Mouse (Mus musculus): ENCODE measurements at regions not wholly inside any gene's neighbourhood (a gene's known extent, or its start where the extent isn't known, plus 50 kb on each side); places are given as distances from the start of the nearest gene placed in this dataset.

DNA sequence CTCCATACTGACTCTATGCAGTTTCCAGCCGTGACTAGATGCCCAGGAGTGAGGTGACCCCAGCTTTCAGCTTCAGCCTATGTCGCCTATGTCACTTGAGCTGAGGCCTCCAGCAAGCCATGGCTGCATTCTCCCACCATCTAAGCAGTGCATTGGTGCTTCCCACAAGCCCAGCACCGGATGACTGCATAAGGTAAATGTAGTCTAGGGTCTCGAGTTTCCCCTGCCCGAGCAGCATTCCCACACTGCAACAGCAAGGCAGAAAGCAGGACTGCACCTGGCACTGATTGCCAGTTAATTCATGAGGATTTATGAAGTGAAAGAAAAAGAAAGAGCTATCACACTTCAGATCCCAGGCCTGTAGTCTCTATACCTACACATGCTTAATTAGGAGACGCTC is 119.5 kb downstream of the Nhlrc3 start:
- H3K36me3 ChIP-seq (ENCODE audit: control insufficient read depth, insufficient read depth, low read length): no peaks in the 10 kb centered on the region
- no peaks in the 10 kb centered on the region for H3K4me1 ChIP-seq (ENCODE audit: control insufficient read depth, insufficient read depth, low read length)
- H3K9me3 ChIP-seq (replicated peaks; ENCODE audit: control insufficient read depth, low read length): no peaks in the 10 kb centered on the region
- H3K9ac ChIP-seq (ENCODE audit: low read length): no peak overlapping the region
- H3K27me3 ChIP-seq (ENCODE audit: control insufficient read depth, insufficient read depth, low read length): no peaks in the 10 kb centered on the region
- WGBS: 70% methylated on average over 6 of the region's 6 CpGs
- no peak overlapping the region for H3K27ac ChIP-seq (ENCODE audit: low read length)
- H3K4me3 ChIP-seq (replicated peaks; ENCODE audit: low read length): no peak overlapping the region
- no peak overlapping the region for H3K4me2 ChIP-seq (ENCODE audit: low read depth, low read length)
- no peak for ATAC-seq (ENCODE audit: insufficient read depth, low FRiP score)

DNA sequence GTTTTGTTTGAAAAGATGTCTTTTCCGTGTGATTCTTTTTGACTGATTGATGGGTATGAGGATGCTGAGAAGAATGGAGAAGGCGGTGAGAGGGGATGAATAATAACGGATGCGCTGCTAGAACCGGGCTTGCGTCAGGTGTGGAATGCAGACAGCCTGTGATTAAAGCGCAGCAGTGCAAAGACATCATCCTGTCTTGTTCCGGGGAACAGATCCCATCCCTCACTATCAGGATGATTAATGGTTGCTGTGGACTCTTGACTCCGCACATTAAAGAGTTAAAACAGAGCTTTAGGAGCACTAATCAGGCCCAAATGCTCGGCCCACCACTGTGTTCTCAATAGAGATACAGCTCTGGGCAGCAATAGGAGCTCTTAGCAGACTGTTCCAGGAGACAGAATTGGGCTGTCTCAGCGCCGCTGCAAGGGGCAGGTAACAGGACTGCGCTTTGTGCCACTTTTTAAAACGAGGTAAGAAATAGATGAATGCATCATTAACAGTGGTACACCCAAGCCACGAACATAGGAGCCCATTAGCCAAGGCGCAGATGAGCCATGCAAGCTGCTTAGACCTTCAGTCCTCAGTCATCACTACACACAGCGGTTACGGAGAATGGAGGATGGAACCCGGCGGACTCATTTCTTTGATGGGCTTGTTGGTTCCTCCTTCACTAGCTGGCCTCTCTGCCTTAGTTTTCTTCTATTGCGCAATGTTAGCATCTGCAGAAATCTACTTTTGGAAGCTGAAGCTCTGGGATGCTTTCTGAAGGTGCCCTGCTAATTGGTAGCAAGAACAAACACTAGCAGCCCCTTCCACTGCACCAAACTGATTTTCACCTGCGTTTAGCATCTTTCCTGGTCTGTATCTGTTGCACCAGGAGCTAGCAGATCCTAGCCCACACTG is 121.6 kb downstream of the Nhlrc3 start:
- no peak overlapping the region for H3K4me3 ChIP-seq (replicated peaks; ENCODE audit: low read length)
- ATAC-seq (ENCODE audit: insufficient read depth, low FRiP score): no peak
- H3K27me3 ChIP-seq (ENCODE audit: control insufficient read depth, insufficient read depth, low read length): no peaks in the 10 kb centered on the region
- no peak overlapping the region for H3K4me2 ChIP-seq (ENCODE audit: low read depth, low read length)
- H3K36me3 ChIP-seq (ENCODE audit: control insufficient read depth, insufficient read depth, low read length): no peaks in the 10 kb centered on the region
- no peak overlapping the region for H3K9ac ChIP-seq (ENCODE audit: low read length)
- WGBS: 56% methylated on average over 22 of the region's 22 CpGs
- H3K9me3 ChIP-seq (replicated peaks; ENCODE audit: control insufficient read depth, low read length): no peaks in the 10 kb centered on the region
- no peak overlapping the region for H3K27ac ChIP-seq (ENCODE audit: low read length)
- H3K4me1 ChIP-seq (ENCODE audit: control insufficient read depth, insufficient read depth, low read length): no peaks in the 10 kb centered on the region

DNA sequence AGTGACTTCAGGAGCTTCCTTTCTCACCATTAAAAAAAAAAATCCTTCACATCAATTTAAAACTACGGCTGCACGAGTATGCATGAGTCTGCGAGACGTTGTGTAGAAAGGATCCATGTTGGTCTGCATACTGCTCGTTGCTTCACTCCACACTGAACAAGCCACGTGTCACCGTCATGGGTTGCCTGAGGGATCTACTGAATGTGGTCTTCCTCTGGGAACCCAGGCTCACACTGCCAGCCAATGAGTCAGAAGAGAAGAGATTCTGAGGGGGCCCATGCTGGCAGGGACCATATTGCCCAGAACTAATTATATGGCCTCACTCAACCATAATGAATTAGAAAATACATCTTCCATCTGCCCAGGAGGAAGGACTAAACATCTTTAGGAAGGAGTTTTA is 124.6 kb downstream of the Nhlrc3 start:
- no peaks in the 10 kb centered on the region for H3K27me3 ChIP-seq (ENCODE audit: control insufficient read depth, insufficient read depth, low read length)
- 92% methylated on average over 7 of the region's 7 CpGs for WGBS
- no peak overlapping the region for H3K27ac ChIP-seq (ENCODE audit: low read length)
- no peaks in the 10 kb centered on the region for H3K36me3 ChIP-seq (ENCODE audit: control insufficient read depth, insufficient read depth, low read length)
- no peak overlapping the region for H3K4me3 ChIP-seq (replicated peaks; ENCODE audit: low read length)
- H3K4me1 ChIP-seq (ENCODE audit: control insufficient read depth, insufficient read depth, low read length): no peaks in the 10 kb centered on the region
- no peak for ATAC-seq (ENCODE audit: insufficient read depth, low FRiP score)
- no peaks in the 10 kb centered on the region for H3K9me3 ChIP-seq (replicated peaks; ENCODE audit: control insufficient read depth, low read length)
- H3K9ac ChIP-seq (ENCODE audit: low read length): no peak overlapping the region
- no peak overlapping the region for H3K4me2 ChIP-seq (ENCODE audit: low read depth, low read length)

DNA sequence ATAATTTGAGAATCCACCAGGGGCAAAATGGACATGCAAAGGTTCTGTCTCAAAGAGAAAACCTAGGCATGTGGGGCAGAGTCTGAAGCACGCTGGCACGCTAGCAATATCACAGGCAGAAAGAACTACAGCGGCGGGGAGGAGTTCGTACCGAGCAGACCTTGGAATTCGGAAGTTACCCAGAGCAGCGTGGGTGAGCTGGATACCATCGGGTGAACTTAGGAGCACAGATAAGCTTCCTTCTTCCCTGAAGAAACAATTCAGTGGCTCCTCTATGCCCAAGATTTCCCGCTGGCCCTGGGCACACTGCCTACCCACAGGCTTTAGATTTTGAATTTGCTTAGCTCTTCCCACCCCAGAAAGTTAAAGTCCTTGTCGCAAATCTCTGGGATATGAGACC is 129.1 kb downstream of the Nhlrc3 start:
- H3K27me3 ChIP-seq (ENCODE audit: control insufficient read depth, insufficient read depth, low read length): no peaks in the 10 kb centered on the region
- H3K4me3 ChIP-seq (replicated peaks; ENCODE audit: low read length): peak overlapping the region; percentile 9
- peak overlapping the region; percentile 23 for H3K4me2 ChIP-seq (ENCODE audit: low read depth, low read length)
- H3K36me3 ChIP-seq (ENCODE audit: control insufficient read depth, insufficient read depth, low read length): no peaks in the 10 kb centered on the region
- no peak overlapping the region for H3K27ac ChIP-seq (ENCODE audit: low read length)
- H3K9me3 ChIP-seq (replicated peaks; ENCODE audit: control insufficient read depth, low read length): no peaks in the 10 kb centered on the region
- ATAC-seq (ENCODE audit: insufficient read depth, low FRiP score): no peak
- no peaks in the 10 kb centered on the region for H3K4me1 ChIP-seq (ENCODE audit: control insufficient read depth, insufficient read depth, low read length)
- no peak overlapping the region for H3K9ac ChIP-seq (ENCODE audit: low read length)
- 33% methylated on average over 11 of the region's 11 CpGs for WGBS

DNA sequence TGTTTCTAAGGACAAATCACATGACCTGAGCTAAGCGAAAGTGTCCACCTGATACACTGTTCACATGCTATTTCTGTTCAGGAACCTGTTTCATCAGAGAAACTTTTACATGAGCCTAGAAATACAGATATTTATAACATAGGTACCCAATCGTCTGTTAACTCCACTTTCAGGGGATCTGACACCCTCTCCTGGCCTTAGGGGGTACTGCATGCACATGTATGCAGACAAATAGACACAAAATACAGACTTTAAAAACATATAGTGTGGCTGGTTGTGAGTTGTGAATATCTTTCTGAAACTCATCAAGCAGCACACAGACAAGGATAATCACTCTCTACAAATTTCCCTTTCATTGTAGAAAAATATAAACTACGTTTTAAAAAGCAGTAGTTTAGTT is 133.6 kb downstream of the Nhlrc3 start:
- Histone ChIP-seq H3K4me1 (ENCODE audit: control insufficient read depth, insufficient read depth, low read length) (no peaks in the 10 kb centered on the region), H3K27ac (ENCODE audit: low read length) (no peak overlapping the region), H3K9ac (ENCODE audit: low read length) (no peak overlapping the region), H3K4me2 (ENCODE audit: low read depth, low read length) (no peak overlapping the region), H3K9me3 (replicated peaks; ENCODE audit: control insufficient read depth, low read length) (no peaks in the 10 kb centered on the region), H3K4me3 (replicated peaks; ENCODE audit: low read length) (no peak overlapping the region), H3K36me3 (ENCODE audit: control insufficient read depth, insufficient read depth, low read length) (no peaks in the 10 kb centered on the region), H3K27me3 (ENCODE audit: control insufficient read depth, insufficient read depth, low read length) (no peaks in the 10 kb centered on the region)
- 54% methylated on average over 3 of the region's 3 CpGs for WGBS
- no peak for ATAC-seq (ENCODE audit: insufficient read depth, low FRiP score)

DNA sequence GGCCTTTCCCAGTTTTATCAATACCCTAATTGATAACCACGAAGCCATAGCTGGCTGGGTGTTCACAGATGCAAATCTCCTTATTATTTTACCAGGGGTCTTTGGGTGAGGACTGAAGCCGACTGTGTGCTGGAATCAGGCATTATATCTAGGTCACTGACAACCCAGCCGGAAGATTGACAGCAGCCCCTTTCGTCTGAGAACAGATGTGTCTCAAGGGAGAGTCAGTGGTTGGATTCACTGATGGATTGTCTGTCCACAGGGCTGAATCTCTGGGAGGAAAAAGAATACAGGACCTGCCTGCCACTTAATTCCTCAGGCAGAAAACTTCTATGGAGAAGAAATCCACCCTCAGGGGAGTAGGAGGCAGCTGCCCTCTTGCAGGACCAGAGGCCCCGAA is 135.7 kb downstream of the Nhlrc3 start:
- 58% methylated on average over 5 of the region's 5 CpGs for WGBS
- Histone ChIP-seq H3K4me2 (ENCODE audit: low read depth, low read length) (no peak overlapping the region), H3K9me3 (replicated peaks; ENCODE audit: control insufficient read depth, low read length) (no peaks in the 10 kb centered on the region), H3K36me3 (ENCODE audit: control insufficient read depth, insufficient read depth, low read length) (no peaks in the 10 kb centered on the region), H3K4me3 (replicated peaks; ENCODE audit: low read length) (no peak overlapping the region), H3K4me1 (ENCODE audit: control insufficient read depth, insufficient read depth, low read length) (no peaks in the 10 kb centered on the region), H3K27me3 (ENCODE audit: control insufficient read depth, insufficient read depth, low read length) (no peaks in the 10 kb centered on the region), H3K9ac (ENCODE audit: low read length) (no peak overlapping the region), H3K27ac (ENCODE audit: low read length) (no peak overlapping the region)
- ATAC-seq (ENCODE audit: insufficient read depth, low FRiP score): no peak

DNA sequence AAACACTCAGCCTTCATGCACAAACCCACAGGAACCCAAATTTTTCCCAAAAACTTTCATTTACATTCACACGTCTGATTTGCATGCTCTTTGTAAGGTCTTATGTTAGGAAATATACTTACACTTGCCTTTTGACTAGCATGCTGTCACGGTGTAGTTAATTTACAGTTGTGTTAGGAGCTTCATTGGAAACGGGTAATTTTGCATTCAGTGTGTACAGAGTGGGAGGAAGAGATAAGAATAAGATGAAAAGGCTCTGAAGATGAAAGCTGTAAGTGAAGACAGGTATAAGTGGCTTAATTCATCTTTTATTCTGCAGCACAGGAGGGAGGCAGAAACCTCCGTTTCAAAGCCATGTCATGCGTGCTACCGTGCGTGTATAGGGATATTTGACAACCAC is 136.2 kb downstream of the Nhlrc3 start:
- Histone ChIP-seq H3K4me3 (replicated peaks; ENCODE audit: low read length) (no peak overlapping the region), H3K4me1 (ENCODE audit: control insufficient read depth, insufficient read depth, low read length) (no peaks in the 10 kb centered on the region), H3K4me2 (ENCODE audit: low read depth, low read length) (no peak overlapping the region), H3K36me3 (ENCODE audit: control insufficient read depth, insufficient read depth, low read length) (no peaks in the 10 kb centered on the region), H3K27ac (ENCODE audit: low read length) (no peak overlapping the region), H3K27me3 (ENCODE audit: control insufficient read depth, insufficient read depth, low read length) (no peaks in the 10 kb centered on the region), H3K9me3 (replicated peaks; ENCODE audit: control insufficient read depth, low read length) (no peaks in the 10 kb centered on the region), H3K9ac (ENCODE audit: low read length) (no peak overlapping the region)
- 50% methylated on average over 7 of the region's 7 CpGs for WGBS
- no peak for ATAC-seq (ENCODE audit: insufficient read depth, low FRiP score)

DNA sequence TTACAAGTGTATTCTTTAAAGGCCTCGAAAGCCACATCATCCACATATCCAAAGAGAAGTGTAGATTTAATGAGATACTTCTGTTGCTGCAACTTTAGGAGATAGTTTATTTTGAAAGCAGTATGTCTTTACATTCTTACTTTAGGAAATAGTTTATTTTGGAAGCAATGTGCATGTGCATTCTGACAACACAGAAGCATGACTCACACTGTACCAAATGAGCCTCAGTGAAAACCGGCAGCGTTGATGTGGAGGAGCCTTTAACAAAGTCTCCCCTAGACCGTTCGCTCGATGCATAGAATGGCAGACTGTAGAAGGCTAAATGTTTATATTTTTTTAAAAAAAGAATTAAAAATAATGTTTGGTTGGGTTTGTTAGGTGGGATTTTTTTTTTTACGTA is 138.1 kb downstream of the Nhlrc3 start:
- Histone ChIP-seq H3K4me2 (ENCODE audit: low read depth, low read length) (no peak overlapping the region), H3K27me3 (ENCODE audit: control insufficient read depth, insufficient read depth, low read length) (no peaks in the 10 kb centered on the region), H3K9me3 (replicated peaks; ENCODE audit: control insufficient read depth, low read length) (no peaks in the 10 kb centered on the region), H3K4me3 (replicated peaks; ENCODE audit: low read length) (no peak overlapping the region), H3K4me1 (ENCODE audit: control insufficient read depth, insufficient read depth, low read length) (no peaks in the 10 kb centered on the region), H3K9ac (ENCODE audit: low read length) (no peak overlapping the region), H3K27ac (ENCODE audit: low read length) (no peak overlapping the region), H3K36me3 (ENCODE audit: control insufficient read depth, insufficient read depth, low read length) (no peaks in the 10 kb centered on the region)
- ATAC-seq (ENCODE audit: insufficient read depth, low FRiP score): no peak
- WGBS: 92% methylated on average over 7 of the region's 7 CpGs

DNA sequence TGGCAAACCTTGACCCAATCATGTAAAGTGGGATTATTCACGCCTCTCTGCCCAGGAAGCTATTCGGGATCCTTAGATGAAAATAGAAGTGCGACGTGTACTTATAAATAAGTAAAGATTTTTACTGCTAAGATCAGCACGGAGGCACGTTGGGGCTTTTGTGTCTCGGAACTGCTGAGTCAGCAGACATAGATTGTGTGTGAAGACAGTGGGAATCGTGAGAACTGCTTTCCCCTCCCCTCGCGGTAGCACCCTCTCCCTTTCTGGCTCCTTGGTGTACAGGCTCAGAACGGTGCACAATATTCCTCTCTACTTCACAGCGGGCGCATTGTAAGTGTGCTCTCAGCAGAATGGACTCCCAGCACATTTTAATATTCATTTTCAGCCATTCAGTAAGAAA is 138.7 kb downstream of the Nhlrc3 start:
- Histone ChIP-seq H3K4me1 (ENCODE audit: control insufficient read depth, insufficient read depth, low read length) (no peaks in the 10 kb centered on the region), H3K4me3 (replicated peaks; ENCODE audit: low read length) (no peak overlapping the region), H3K9ac (ENCODE audit: low read length) (no peak overlapping the region), H3K4me2 (ENCODE audit: low read depth, low read length) (no peak overlapping the region), H3K27ac (ENCODE audit: low read length) (no peak overlapping the region), H3K36me3 (ENCODE audit: control insufficient read depth, insufficient read depth, low read length) (no peaks in the 10 kb centered on the region), H3K9me3 (replicated peaks; ENCODE audit: control insufficient read depth, low read length) (no peaks in the 10 kb centered on the region), H3K27me3 (ENCODE audit: control insufficient read depth, insufficient read depth, low read length) (no peaks in the 10 kb centered on the region)
- WGBS: 74% methylated on average over 13 of the region's 13 CpGs
- no peak for ATAC-seq (ENCODE audit: insufficient read depth, low FRiP score)
